Mouse (Mus musculus) lung, postnatal 25 days (tissue): ENCODE measurements around the gene Htr3a.
A peak's percentile ranks its signal among the peaks of the same experiment; 100 is the strongest.

ENCODE experiments used
- DNase-seq: peaks from one replicate; pipeline ENCODE4 v3.0.0; 2022; ENCODE audit warnings: low spot score

Gene Htr3a

DNA sequence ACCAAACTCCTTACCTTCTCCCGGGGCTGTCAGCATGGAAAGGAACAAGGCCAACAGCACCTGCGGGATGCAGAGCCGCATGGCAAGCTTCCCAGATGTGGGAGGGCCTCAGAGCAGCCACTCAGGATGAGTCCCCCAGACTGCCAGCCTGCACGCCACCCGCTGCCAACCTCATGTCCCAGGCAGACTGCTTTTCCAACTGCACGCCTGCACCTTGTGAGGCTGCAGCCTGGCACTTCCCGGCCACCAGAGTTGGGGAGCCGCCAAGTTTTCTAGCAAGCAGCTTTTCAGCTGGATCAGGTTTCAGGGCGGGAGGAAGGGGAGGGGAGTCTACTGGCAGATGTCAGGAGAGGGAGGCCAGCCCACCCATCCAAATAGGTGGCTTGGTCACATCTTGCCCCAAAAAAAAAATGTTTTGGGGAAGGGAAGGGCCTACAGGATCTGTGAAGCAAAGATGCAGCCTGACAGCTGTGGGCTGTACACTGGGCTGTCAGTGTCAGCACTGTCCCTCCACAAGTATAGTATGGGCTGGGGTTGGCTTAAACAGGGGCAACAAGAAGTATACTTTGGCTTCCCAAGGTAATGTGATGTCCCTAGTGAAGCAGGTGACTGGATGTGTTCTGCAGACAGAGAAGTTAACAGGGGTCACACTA is at the start of gene Htr3a:
Gene Htr3a (minus strand): TSS at position 215 of the 653 bp plus-strand sequence.
- DNase-seq = peak; percentile 1

DNA sequence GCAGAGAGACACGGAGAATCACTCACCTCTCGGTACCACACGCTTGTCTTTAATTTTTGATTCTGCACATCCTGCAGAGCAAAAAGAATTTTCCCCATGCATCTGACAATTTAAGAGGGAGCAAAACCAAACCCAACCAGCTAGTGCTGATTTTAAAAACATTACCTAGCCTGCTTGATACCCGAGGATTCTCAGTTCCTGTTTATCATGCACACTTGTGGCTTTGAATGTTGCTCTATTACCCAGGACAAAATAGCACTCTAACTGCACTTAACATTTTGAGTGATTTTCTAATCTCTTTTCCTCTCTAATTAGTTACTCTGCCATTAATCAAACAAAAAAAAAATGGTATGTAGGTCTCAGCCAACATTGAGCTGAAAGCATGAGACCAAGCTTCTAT is 36.7 kb upstream of the Htr3a start:
- no peak for DNase-seq

DNA sequence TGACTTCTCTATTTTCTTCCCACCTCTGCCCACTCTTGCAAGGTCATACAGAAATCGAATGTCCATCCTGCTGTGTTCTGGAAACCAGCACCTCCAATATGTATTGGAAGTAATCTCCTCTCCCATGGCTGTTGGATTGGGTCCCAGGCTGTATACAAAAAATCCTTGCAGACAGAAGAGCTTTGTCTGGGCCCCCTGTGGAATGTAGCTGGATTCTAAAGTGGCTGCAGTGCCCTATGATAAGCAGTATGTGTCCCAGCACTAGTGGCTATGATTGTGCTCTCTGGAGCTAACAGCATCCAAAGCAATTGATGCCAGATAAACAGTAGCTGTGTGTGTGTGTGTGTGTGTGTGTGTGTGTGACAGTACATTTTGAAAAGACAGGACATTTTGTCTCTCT is 31.4 kb upstream of the Htr3a start:
- DNase-seq = no peak

DNA sequence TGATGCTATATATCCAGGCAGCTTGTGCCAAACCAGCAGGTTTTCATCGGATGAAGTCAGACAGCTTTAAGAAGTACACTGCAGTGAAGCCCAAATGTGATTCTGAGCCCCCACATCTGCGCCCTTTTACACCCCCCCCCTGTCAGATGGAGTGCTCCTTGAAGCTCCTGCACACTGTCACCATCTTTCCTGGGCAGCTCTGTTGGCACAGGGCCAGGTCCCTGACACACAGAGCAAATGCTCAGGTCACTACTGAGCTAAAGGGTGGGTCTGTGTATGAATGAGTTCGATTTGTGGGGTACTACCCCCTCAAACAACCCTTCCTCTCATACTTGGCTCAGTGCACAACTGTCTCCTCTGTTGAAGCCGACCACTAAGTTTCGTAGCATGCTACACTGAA is 18.5 kb upstream of the Htr3a start:
- DNase-seq = no peak

- no peak for DNase-seq
These were observed 17.9 kb upstream of the Htr3a start for GRCm38 (mm10) chr9:48928781-48929180.

DNA sequence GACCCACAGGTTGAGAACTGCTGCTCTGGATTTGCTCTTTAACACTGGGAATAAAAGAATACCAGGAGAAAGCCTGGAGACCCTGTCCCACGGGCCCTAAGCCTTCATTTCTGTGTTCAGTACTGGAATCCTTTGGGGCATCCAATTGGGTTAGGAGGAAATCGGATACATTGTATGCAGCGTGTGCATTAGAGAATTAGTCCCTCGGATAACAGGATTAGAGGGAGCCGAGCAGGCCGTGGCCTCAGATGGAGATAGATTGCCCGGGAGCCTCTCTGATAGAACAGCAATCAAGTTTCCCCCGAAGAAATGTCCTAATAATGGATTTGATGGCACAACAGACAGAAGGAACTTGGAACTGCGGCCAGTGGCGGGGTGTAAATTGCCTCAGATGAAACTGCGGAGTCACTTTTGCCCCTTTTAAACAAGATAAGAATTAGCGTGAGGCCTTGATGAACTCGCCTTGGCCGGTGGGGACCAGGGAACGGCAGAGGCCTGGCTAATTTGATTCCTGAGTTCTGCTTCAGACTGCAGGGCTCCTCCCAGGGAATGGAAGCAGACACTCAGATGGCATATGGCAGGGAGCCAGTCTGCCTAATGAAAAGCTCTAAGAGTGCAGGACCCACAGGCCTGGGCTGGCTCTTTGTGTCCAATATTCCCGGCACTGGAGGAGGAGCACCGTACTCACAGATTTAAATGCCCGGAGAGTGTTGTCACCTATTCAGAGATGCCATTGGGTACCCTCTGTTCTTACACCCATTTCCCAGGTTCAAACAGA is 5.3 kb upstream of the Htr3a start:
- no peak for DNase-seq

GRCm38 (mm10) chr9:48904421-48904820 is 6.5 kb downstream of the Htr3a start:
- no peak for DNase-seq

DNA sequence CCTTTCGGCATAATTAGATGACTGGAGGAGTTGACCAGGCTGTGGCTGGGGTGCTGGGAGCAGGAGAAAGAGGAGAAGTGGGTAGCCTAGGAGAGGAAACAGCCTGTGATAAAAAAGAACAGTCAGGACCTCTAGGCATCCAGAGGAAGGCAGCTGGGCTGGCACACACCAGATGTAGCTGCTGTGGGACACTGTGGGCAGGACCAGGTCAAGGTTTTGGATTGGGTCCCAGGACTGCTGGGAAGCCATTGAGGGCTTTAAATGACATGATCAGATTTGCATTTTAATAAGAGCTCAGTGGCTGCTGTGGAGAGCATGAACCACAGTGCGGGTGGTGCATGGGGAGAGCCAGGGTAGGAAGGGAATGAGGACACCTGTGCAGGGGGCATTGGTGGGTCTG is 7.1 kb downstream of the Htr3a start:
- no peak for DNase-seq

GRCm38 (mm10) chr9:48898551-48898950 is 12.3 kb downstream of the Htr3a start:
- no peak for DNase-seq

- DNase-seq = no peak
These were observed 14.9 kb downstream of the Htr3a start for GRCm38 (mm10) chr9:48895819-48896536.

DNA sequence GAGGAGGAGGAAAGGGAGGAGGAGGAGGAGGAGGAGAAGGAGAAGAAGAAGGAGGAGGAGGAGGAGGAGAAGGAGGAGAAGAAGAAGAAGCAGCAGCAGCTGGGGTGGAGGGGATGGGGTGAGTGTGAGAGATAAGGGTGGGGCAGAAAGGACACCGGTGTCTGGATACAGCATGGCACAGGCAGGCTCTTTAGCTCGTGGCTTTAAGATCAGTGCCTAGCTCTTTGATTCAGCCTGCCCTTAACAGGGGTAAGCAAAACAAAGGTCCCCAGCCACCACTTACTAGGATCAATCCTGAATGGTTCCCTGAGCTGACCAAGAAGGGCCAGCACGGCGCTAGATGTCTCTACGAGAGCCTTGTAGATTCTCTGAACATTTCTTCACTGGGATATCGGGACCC is 16.1 kb downstream of the Htr3a start:
- no peak for DNase-seq

DNA sequence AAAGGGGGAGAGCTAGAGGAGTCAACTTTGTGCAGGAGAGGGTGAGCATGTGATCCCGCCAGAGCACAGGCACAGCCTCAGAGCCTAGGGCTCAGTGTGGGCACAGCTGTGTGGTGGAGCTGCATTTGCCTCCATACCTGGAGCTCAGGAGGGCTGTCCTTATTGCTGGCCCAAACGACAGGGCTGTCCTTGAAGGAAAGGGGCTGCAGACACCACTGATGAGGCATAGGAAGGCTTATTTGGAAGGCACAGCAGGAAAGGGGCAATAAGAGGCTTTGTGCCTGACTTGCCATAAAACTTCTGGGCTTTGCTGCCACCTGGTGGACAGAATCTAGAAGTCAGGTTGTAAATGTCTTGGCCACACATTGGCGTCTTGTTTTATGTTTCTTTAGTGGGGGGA is 16.9 kb downstream of the Htr3a start:
- DNase-seq = peak; percentile 65

GRCm38 (mm10) chr9:48889093-48889492 is 21.8 kb downstream of the Htr3a start:
- DNase-seq = no peak

- no peak for DNase-seq
These were observed 38.0 kb downstream of the Htr3a start for GRCm38 (mm10) chr9:48872896-48873295.

DNA sequence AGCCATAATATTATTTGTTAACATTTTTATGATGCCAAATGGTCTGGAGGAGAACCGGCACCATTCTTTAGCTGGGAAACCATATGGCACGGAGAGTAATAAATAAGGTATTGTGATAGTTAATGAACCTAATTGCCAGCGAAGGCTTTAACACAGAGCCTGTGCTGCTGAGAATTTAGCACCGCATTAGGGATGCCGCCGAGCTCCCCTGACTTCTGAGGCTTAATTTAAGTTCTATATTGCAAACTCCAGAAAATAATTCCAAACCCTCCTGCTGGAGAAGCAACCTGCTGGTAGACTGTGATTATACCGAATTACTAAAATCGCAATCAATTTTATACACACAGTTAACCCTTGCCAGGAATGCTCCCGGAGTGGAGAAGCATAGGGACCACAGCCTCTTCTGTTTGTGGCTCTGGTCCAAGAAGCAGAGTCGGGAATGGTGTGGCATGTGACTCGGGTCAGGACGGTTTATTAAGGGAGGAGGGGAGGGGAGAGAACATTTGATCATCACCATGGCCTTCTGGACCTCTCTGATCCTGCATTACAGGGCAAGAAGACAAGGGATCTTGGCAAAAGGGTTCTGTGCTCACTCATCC is 44.3 kb downstream of the Htr3a start:
- no peak for DNase-seq

- no peak for DNase-seq
These were observed 45.7 kb downstream of the Htr3a start for GRCm38 (mm10) chr9:48865235-48865634.

DNA sequence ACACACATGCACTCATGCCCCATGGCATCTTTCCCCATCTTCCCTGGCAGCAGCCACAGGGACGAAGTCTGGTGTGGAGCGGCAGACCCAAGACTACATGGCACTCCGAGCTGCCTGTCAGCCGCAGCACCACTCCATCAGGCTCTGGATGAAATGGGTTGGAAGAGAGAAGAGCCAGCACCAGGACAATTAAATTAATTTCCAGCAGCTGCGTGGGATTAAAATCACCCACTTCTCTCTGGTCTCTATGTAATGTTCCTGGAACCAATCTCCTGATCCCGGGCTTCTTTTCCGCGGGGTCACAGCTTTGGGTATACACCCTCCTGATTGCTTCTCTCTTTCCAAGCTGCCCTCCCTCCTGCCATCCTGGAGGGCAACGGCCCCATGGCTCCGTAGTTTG is 49.4 kb downstream of the Htr3a start:
- DNase-seq = peak; percentile 46

DNA sequence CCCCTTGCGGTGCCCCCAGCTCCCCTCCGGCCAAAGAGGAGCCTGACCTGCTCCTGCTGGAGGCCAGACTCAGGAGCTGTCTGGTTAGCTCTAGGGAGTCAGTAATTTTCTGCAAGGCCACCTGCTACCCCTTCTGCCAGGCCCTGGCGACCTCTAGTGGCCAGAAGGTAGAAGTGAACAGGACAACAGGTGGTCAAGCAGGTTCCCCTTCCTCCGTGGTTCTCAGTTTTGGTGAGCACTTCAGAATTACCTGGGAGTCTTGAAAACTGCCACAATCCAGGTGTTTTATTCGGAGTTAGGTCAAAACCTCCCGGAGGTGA is 50.4 kb downstream of the Htr3a start:
- peak; percentile 85 for DNase-seq

DNA sequence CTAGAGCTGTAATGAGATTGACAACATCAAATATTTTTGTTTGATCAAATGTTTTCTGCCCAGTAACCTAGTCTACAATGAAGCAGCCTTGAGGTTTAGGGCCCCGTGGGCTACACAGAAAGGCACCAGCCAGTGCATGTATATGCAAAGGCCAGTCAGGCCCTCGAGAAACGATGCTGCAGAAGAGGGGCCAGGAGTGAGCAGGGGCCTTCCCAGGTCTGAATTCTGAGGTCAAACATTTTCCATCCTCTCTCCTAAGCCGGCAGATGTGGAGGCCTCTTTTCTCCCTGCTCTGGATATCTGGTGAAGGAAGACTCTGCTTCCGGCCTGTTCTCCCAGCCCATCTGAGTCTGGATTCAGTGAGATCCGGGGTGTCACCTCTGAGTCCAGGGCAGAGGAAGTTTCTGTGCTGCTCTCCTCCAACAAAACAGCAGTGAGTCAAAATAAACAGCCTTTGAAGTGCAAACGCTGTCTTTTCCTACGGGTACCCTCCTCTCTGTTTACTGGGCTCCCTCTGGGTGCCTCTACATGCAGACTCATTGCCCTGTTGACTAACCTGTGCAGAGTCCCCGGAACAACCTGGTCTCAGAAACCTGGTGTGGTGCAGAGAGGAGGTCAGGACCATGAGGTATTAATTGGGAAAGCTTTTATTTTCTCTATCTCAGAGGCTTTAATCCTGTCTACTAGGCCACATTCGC is 50.9 kb downstream of the Htr3a start:
- no peak for DNase-seq

DNA sequence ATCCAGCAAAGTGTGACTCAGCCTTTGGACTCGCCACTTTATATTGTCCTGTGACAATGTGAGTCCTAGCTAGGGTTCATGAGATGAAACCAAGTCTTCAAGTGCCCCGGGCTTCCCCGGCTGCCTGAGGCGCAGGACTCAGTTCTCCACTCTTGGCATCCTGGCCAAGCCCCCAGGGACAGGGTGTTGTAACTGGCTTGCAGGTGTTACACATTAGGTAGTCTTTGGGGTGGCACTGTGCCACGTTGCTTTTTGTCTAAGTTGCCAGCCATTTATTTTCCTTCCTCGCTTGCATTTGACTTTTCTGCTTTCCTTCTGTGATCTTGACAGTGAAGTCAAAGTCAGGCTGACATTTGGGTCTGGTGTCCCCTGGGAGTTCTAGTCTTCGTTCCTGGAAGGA is 53.0 kb downstream of the Htr3a start:
- DNase-seq = no peak

DNA sequence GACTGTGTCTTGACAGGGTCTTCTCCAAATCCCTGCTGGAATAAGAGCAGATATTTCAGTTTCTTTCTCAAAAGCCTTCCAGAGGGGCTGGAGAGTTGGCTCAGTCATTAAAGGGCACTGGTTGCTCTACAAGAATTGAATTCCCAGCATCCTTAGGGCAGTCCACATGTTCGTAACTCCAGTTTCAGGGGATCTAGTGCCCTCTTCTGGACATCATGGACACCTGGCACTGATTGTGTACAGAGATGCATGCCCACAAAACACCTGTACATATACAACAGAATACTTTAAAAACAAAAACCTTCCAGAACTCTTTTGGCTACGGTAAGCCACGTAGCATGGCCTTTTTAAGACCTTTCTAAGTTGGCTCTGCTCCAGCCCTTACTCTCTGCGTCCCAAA is 54.7 kb downstream of the Htr3a start:
- no peak for DNase-seq

GRCm38 (mm10) chr9:48849531-48849930 is 61.4 kb downstream of the Htr3a start:
- DNase-seq = no peak
